Mouse (Mus musculus): ENCODE data around the gene Cflar. TPM values are rescaled to one million over a fixed set of nuclear protein-coding genes. Genes with fewer than 3 reads are reported as not detected.

The Cflar gene
- total RNA-seq, 2 experiments from 2014 or later = 24.8 to 28.1 TPM

DNA sequence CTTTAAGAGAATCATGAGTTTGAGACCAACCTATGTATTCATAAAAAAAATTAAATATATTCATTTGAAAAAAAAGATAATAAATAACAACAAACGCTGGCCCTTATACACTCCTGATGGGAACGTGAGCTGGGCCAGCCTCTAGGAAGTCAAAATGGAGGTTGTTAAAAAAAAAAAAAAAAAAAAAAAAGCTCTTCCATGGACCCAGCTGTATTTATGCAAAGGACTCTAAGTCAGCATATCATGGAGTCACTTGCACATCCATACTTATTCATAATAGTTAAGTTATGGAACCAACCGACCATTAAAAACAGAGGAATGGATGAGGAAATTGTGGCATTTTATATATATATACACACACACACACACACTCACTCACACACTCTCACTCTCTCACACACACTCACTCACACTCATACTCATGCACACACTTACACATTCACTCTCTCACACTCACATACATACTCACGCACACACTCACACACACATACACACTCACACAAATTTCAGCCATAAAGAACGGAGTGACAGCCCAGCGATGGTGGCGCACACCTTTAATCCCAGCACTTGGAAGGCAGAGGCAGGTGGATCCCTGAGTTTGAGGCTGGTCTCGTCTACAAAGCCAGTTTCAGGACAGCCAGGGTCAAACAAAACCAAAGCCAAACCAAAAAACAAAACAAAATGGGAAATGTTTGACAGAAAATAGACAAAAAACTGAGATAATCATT lies 90.4 kb downstream of the Cflar start:
- intact Hi-C loops (cut with DNase I) = no loop called here
- DNase-seq (ENCODE audit: extremely low spot score in 1 of 2, low spot score in 2 of 2) = no peak

DNA sequence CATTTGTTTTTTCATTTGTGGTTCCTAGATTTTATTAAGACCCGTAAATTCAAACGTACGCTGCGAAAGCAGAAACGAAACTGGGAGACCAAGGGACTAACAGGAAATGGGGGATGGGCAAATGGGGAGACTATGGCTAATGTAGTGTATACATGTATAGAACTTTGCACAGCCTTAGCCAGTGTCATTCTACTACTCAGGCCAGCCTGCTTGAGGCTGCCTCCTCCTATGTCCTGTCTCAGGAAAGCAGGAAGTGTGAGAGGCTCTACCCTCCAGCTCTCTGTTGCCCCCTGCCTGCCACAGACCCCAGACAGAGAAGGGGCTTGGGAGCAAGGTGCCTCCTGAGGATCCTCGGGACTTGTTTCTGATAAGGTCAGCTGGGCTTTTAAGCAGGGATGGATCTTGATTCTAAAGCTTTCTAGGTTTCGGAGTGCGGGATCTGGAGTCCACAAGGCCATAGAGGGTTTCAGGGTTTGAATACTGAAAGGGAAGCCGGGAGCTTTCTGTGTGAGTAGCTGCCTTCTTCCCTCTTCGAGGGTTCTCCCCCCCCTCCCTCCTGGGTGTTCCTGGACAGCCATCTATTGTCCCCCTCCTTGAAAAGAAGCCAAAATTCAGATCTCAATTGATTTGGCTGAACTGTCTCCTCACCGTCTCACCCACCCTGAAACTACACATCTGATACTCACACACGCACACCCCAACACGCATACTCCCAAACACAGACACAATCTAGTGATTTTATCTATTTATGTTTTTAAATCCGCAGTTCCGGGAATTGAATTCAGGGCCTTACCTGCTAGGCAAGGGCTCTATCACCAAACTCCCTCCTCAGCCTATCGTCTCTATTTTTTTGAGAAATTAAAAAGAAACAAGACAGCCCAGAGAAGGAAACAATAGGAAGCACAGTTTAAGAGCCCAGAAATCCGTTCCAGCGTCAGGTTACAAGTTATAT lies 91.3 kb downstream of the Cflar start:
- intact Hi-C loops (cut with DNase I) = no loop called here
- peak; percentile 11 to 74 for DNase-seq (ENCODE audit: extremely low spot score in 1 of 2, low spot score in 2 of 2)

DNA sequence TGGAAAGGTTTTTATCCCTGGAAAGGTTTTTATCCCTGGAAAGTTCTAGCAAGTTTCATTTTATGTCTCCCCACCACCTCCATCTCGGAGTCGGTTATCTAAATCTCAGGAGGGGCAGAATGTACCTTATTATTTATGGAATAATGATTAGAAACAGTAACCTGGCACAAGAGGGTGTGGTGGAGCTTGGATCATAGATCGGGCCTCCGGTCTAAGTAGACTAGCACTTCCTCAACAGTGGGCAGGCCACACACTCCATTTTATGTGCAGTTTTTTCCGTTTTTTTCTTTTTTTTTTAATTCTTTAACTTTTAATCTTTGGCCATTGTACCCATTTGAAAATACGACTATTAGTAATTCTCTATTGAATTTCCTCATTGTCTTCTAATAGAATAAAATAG lies 92.2 kb downstream of the Cflar start:
- intact Hi-C loops (cut with DNase I) = no loop called here

DNA sequence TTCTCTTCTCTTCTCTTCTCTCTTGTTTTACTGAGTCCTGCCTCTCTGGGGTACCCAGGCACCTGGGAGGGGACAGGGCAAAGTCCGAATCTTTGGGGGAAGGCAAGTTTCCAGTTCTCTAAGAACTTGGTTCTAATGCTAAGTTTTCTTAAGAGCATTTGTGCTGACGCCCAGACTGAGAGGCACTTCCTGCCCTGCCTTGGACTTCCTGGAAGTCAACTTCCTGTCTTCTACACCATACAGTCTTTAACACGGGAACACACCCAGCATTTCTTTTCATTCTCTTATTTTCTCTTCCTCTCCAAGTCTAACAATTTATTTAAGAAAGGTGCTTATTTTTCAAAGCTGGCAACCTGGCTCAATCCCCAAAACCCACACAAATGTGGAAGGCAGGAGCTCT lies 95.3 kb downstream of the Cflar start:
- DNase-seq (ENCODE audit: extremely low spot score in 1 of 2, low spot score in 2 of 2) = no peak
- intact Hi-C loops (cut with DNase I) = no loop called here

More for the DNA sequence above, 92.2 kb downstream of the Cflar start:
- DNase-seq (ENCODE audit: extremely low spot score in 1 of 2, low spot score in 2 of 2) = no peak

Other genes starting within 250 kb of the Cflar start
- 10 to 100 TPM; 19.2 to 20.2 TPM for gene Orc2, start 206.4 kb upstream of the Cflar start, total RNA-seq (2021)
- 10 to 100 TPM; 68.6 to 70.4 TPM for gene Fam126b, start 125.2 kb upstream of the Cflar start, total RNA-seq (2021)
- 10 to 100 TPM; 91.0 to 99.5 TPM for gene Ndufb3, start 125.1 kb upstream of the Cflar start, total RNA-seq (2021)
- gene Als2cr12, start 15.5 kb upstream of the Cflar start, total RNA-seq (2021) = not detected
- gene Casp8, start 83.9 kb downstream of the Cflar start, total RNA-seq (2021) = 1 to 10 TPM; 3.7 to 4.0 TPM